25 mouse cellular contexts compared by ENCODE assay signal in genomic region chr10:62062786-62063185, GRCm38 (mm10).
DNase-seq lines count a peak whose midpoint lies in the region; ATAC-seq and TF ChIP-seq lines count a peak whose summit lies in the region.
"Had no signal": no experiment of that assay in that cellular context is flagged by ENCODE, and none has a peak within 500 bp of the region (broad histone marks: within the 10 kb centered on the region; RNA-seq: fewer than 3 reads in every experiment).

No protein-coding gene starts in this region.

- no peaks in the 10 kb centered on the region for H3K36me3 ChIP-seq in hindbrain, postnatal 0 days (ENCODE audit: insufficient read depth, low read length)
- H3K36me3 ChIP-seq in hindbrain, embryonic 16.5 days (ENCODE audit: control insufficient read depth, insufficient read depth, low read length), result no peaks in the 10 kb centered on the region
- H3K36me3 ChIP-seq in liver, postnatal 0 days (replicated peaks; ENCODE audit: insufficient read depth, low read length), result no peaks in the 10 kb centered on the region
- no peaks in the 10 kb centered on the region for H3K36me3 ChIP-seq in liver, embryonic 12.5 days
- H3K36me3 ChIP-seq in E14TG2a.4 (ENCODE audit: insufficient read depth, low read length), result no peaks in the 10 kb centered on the region
- H3K36me3 ChIP-seq: forebrain, embryonic 10.5 days; heart, embryonic 13.5 days; hindbrain, embryonic 15.5 days; midbrain, embryonic 10.5 days; neural tube, embryonic 13.5 days had no signal

- 69% methylated on average over 5 of the region's 5 CpGs for WGBS in hindbrain, postnatal 0 days
- 63% methylated on average over 5 of the region's 5 CpGs for WGBS in hindbrain, embryonic 16.5 days
- 57% methylated on average over 5 of the region's 5 CpGs for WGBS in liver, postnatal 0 days (ENCODE audit: insufficient replicate concordance)
- 50% methylated on average over 5 of the region's 5 CpGs for whole genome bisulfite sequencing in liver, embryonic 12.5 days (ENCODE audit: insufficient replicate concordance)
- 69% methylated on average over 5 of the region's 5 CpGs for WGBS in bone marrow, adult 2 months

- H3K4me1 ChIP-seq in hindbrain, postnatal 0 days (ENCODE audit: insufficient read depth, low read length), result peaks cover 12% of the 10 kb centered on the region; the same call in 1 of the 2 replicates
- H3K4me1 ChIP-seq in hindbrain, embryonic 16.5 days (ENCODE audit: control insufficient read depth, insufficient read depth, low read depth, low read length), result peaks cover 13% of the 10 kb centered on the region
- no peaks in the 10 kb centered on the region for H3K4me1 ChIP-seq in liver, postnatal 0 days (ENCODE audit: insufficient read depth)
- peaks cover 8% of the 10 kb centered on the region; the same call in 1 of the 2 replicates for H3K4me1 ChIP-seq in liver, embryonic 12.5 days
- peaks cover 61% of the 10 kb centered on the region for H3K4me1 ChIP-seq in E14TG2a.4 (replicated peaks; ENCODE audit: low read depth, low read length)
- no peaks in the 10 kb centered on the region for H3K4me1 ChIP-seq in bone marrow, adult 2 months (ENCODE audit: control insufficient read depth, insufficient read depth, low read length)

- no peaks in the 10 kb centered on the region for H3K9me3 ChIP-seq in hindbrain, postnatal 0 days (ENCODE audit: low read length)
- H3K9me3 ChIP-seq in hindbrain, embryonic 16.5 days (ENCODE audit: control insufficient read depth, low read length), result no peaks in the 10 kb centered on the region
- H3K9me3 ChIP-seq in liver, postnatal 0 days (ENCODE audit: low read length), result no peaks in the 10 kb centered on the region
- H3K9me3 ChIP-seq in liver, embryonic 12.5 days (replicated peaks), result no peaks in the 10 kb centered on the region
- no peaks in the 10 kb centered on the region for H3K9me3 ChIP-seq in E14TG2a.4 (ENCODE audit: low read length)
- H3K9me3 ChIP-seq: forebrain, embryonic 10.5 days; hindbrain, embryonic 15.5 days; midbrain, embryonic 10.5 days; neural tube, embryonic 13.5 days had no signal

- ATAC-seq in hindbrain, postnatal 0 days, result no peak
- ATAC-seq in hindbrain, embryonic 16.5 days, result no peak
- no peak for ATAC-seq in liver, postnatal 0 days
- ATAC-seq in liver, embryonic 12.5 days, result no peak
- no peak for ATAC-seq in granulocyte monocyte progenitor cell, adult 5-6 weeks (replicated peaks; ENCODE audit: poor library complexity, severe bottlenecking)
- ATAC-seq: CD4-positive, CD25-positive, alpha-beta regulatory T cell, adult 4 months; Patski had no signal

- H3K27ac ChIP-seq in hindbrain, postnatal 0 days, result no peak overlapping the region
- H3K27ac ChIP-seq in hindbrain, embryonic 16.5 days (ENCODE audit: low read depth, low read length), result no peak overlapping the region
- no peak overlapping the region for H3K27ac ChIP-seq in liver, postnatal 0 days (ENCODE audit: low read depth)
- H3K27ac ChIP-seq in liver, embryonic 12.5 days, result no peak overlapping the region
- no peak overlapping the region for H3K27ac ChIP-seq in bone marrow, adult 2 months (ENCODE audit: control insufficient read depth, insufficient read depth, low read depth, low read length, poor library complexity)
- H3K27ac ChIP-seq: forebrain, embryonic 10.5 days; heart, embryonic 13.5 days; hindbrain, embryonic 15.5 days; midbrain, embryonic 10.5 days; neural tube, embryonic 13.5 days had no signal

- H3K4me2 ChIP-seq in hindbrain, postnatal 0 days (ENCODE audit: low read depth, low read length), result no peak overlapping the region
- H3K4me2 ChIP-seq in hindbrain, embryonic 16.5 days (ENCODE audit: low read length), result no peak overlapping the region
- no peak overlapping the region for H3K4me2 ChIP-seq in liver, postnatal 0 days (ENCODE audit: low read depth, low read length)
- H3K4me2 ChIP-seq in liver, embryonic 12.5 days, result no peak overlapping the region
- H3K4me2 ChIP-seq: heart, embryonic 13.5 days; hindbrain, embryonic 15.5 days; neural tube, embryonic 13.5 days had no signal

- intact Hi-C loops in left cerebral cortex, postnatal 4 days (cut with DNase I), result no loop called here

- peak; percentile 48 for TF ChIP-seq CTCF in hindbrain, postnatal 0 days (IDR thresholded peaks at IDR 0.05; ENCODE audit: low read depth)
- TF ChIP-seq CTCF in liver, postnatal 0 days (IDR thresholded peaks at IDR 0.05; ENCODE audit: low read depth), result peak; percentile 29; the same call in 1 of the 2 replicates
- TF ChIP-seq CTCF in E14TG2a.4 (conservative IDR thresholded peaks at IDR 0.05; ENCODE audit: low read length), result peak; percentile 79
- TF ChIP-seq CTCF in bone marrow, adult 2 months (IDR thresholded peaks at IDR 0.05; ENCODE audit: control insufficient read depth, insufficient read depth, low read length), result peak; percentile 9; the same call in 1 of the 2 replicates

- no peak for TF ChIP-seq POLR2A in bone marrow, adult 2 months (IDR thresholded peaks at IDR 0.05; ENCODE audit: borderline replicate concordance, control insufficient read depth, low read depth, low read length)

- DNase-seq in hindbrain, postnatal 0 days (ENCODE audit: low spot score), result no peak
- no peak for DNase-seq in liver, postnatal 0 days
- DNase-seq in left cerebral cortex, postnatal 4 days, result no peak
- DNase-seq: adrenal gland, postnatal 25 days; cerebellum, adult 18-20 months; cerebellum, postnatal 25 days; gastrocnemius, postnatal 10 days; heart, adult 18-20 months; kidney, adult 18-20 months; kidney, postnatal 14 days; lung, postnatal 4 days; right cerebral cortex, adult 18-20 months; thymus, postnatal 36 days had no signal

- no peak overlapping the region for H3K9ac ChIP-seq in hindbrain, postnatal 0 days (replicated peaks; ENCODE audit: low read length)
- no peak overlapping the region for H3K9ac ChIP-seq in hindbrain, embryonic 16.5 days (ENCODE audit: low read depth, low read length)
- no peak overlapping the region for H3K9ac ChIP-seq in liver, postnatal 0 days (replicated peaks)
- no peak overlapping the region for H3K9ac ChIP-seq in liver, embryonic 12.5 days
- H3K9ac ChIP-seq: heart, embryonic 13.5 days; hindbrain, embryonic 15.5 days; neural tube, embryonic 13.5 days had no signal

- no peak for TF ChIP-seq EP300 in liver, postnatal 0 days (IDR thresholded peaks at IDR 0.05; ENCODE audit: low read depth)

- no peaks in the 10 kb centered on the region for H3K27me3 ChIP-seq in hindbrain, postnatal 0 days (ENCODE audit: insufficient read depth, low read length)
- H3K27me3 ChIP-seq in hindbrain, embryonic 16.5 days (replicated peaks; ENCODE audit: control insufficient read depth, insufficient read depth, low read length), result no peaks in the 10 kb centered on the region
- no peaks in the 10 kb centered on the region for H3K27me3 ChIP-seq in liver, postnatal 0 days (ENCODE audit: insufficient read depth, low read length)
- no peaks in the 10 kb centered on the region for H3K27me3 ChIP-seq in liver, embryonic 12.5 days (replicated peaks)
- H3K27me3 ChIP-seq in E14TG2a.4 (ENCODE audit: insufficient read depth, low read length), result peaks cover 45% of the 10 kb centered on the region
- H3K27me3 ChIP-seq: heart, embryonic 13.5 days; hindbrain, embryonic 15.5 days had no signal

- H3K4me3 ChIP-seq in hindbrain, postnatal 0 days (ENCODE audit: low read length), result no peak overlapping the region
- H3K4me3 ChIP-seq in hindbrain, embryonic 16.5 days (ENCODE audit: low read length), result no peak overlapping the region
- H3K4me3 ChIP-seq in liver, postnatal 0 days (ENCODE audit: low read depth, low read length), result no peak overlapping the region
- H3K4me3 ChIP-seq in liver, embryonic 12.5 days, result no peak overlapping the region
- H3K4me3 ChIP-seq in E14TG2a.4 (replicated peaks; ENCODE audit: low read length), result no peak overlapping the region
- H3K4me3 ChIP-seq in bone marrow, adult 2 months (replicated peaks; ENCODE audit: control insufficient read depth, low read depth, low read length), result no peak overlapping the region
- H3K4me3 ChIP-seq: forebrain, embryonic 10.5 days; heart, embryonic 13.5 days; hindbrain, embryonic 15.5 days; midbrain, embryonic 10.5 days; neural tube, embryonic 13.5 days had no signal

Comparison
In these comparisons a context has a peak if more than half of its experiments do, and no peak if none do; other contexts are left out.
1. CTCF ChIP-seq: peak in every context shown above with its lines; median percentile 79 in E14TG2a.4; 48 in hindbrain, postnatal 0 days; 29 in liver, postnatal 0 days; 9 in bone marrow, adult 2 months.